Mouse (Mus musculus): ENCODE results near the gene Xntrpc.

DNA sequence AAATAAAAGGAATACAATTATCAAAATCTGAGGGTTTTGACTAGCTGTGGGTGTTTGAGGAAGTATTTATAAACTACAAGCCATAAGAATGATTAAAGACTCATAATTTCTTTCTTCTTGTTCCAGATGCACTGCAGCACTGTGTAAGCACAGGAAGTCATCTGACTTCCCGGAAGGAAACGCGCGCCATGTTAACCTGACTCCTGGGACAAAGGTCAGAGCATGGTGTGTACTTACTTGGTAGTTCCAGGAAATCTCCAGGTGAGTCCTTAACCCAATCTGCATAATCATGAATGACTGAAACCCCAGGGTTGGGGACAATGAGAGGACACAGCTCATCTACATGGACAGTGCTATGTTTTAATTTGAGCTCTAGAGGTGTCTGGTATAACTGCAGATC lies 66.9 kb downstream of the Xntrpc start:
- no peak for TF ChIP-seq CTCF (IDR thresholded peaks at IDR 0.05; ENCODE audit: low read depth)
- TF ChIP-seq EP300 (IDR thresholded peaks at IDR 0.05; ENCODE audit: low read depth) = no peak
